Mouse (Mus musculus): Measurements from ENCODE around the gene Smco1. TPM values are rescaled to one million over a fixed set of nuclear protein-coding genes. Genes with fewer than 3 reads are reported as not detected.
"Not testable (repeated sequence)": the region's sequence is repeated elsewhere in the genome, so short reads cannot be mapped to it uniquely, and the experiment has no call there.

The Smco1 gene
- total RNA-seq (2012; rRNA removed), result not detected in 2 replicates

DNA sequence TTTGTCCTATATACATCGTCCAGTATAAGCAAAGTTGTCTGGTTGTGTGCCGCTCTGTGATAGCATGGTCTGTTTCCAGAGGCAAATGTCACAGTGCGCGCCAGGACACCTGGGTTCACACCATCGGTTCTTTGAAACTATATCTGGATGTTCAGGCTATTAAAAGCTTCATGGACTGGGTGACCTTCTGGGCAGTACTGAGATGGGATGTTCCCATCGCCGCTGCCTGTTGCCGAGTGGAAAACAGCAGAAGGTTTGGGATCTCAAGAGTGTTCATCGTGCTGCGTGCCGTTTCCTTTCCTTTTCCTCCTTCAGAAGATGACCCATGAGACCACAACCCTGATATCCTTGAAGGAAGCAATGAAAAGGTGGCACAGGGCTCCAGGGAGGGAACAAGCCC, at the start of gene Smco1:
TSS of gene Smco1 (plus strand) at position 178 of the 400 bp plus-strand sequence.
- Histone ChIP-seq H3K27ac (ENCODE audit: insufficient read depth, low read depth, low read length, poor library complexity, severe bottlenecking) (no peak within 1 kb of the TSS), H3K9ac (ENCODE audit: insufficient read depth, low read depth, low read length, poor library complexity, severe bottlenecking) (peak within 1 kb of the TSS; percentile 25; the same call in 1 of the 2 replicates), H3K36me3 (ENCODE audit: control insufficient read depth, insufficient read depth, low read length, poor library complexity, severe bottlenecking) (no peaks in the 10 kb centered on the region), H3K9me3 (ENCODE audit: control insufficient read depth, insufficient read depth, low read depth, low read length) (no peaks in the 10 kb centered on the region), H3K4me1 (ENCODE audit: control insufficient read depth in 2 of 2, insufficient read depth in 2 of 2, low read length in 2 of 2, poor library complexity in 1 of 2) (peaks cover 0 to 6% of the 10 kb centered on the region in 2 experiments; a peak in 2 of 4 replicates), H3K4me3 (ENCODE audit: insufficient read depth in 1 of 2, low read depth in 1 of 2, low read length in 2 of 2, poor library complexity in 1 of 2, severe bottlenecking in 1 of 2) (no peak within 1 kb of the TSS)
- DNase-seq (ENCODE audit: low read depth, low spot score), result no peak
- TF ChIP-seq ZNF384 (IDR thresholded peaks at IDR 0.05; ENCODE audit: low read depth, low read length) (no peak), MAFK (IDR thresholded peaks at IDR 0.05; ENCODE audit: insufficient read depth, low read depth, low read length) (no peak), ZC3H11A (IDR thresholded peaks at IDR 0.05; ENCODE audit: borderline replicate concordance, low read depth, low read length) (no peak), HCFC1 (IDR thresholded peaks at IDR 0.05; ENCODE audit: borderline replicate concordance, insufficient read depth, low read length) (no peak), CHD2 (IDR thresholded peaks at IDR 0.05; ENCODE audit: low read depth, low read length) (no peak)
- in situ Hi-C loops (cut with MboI; ENCODE audit: low sequenced_read_pairs in 2 of 2, unreplicated experiment in 2 of 2), result no loop called here

DNA sequence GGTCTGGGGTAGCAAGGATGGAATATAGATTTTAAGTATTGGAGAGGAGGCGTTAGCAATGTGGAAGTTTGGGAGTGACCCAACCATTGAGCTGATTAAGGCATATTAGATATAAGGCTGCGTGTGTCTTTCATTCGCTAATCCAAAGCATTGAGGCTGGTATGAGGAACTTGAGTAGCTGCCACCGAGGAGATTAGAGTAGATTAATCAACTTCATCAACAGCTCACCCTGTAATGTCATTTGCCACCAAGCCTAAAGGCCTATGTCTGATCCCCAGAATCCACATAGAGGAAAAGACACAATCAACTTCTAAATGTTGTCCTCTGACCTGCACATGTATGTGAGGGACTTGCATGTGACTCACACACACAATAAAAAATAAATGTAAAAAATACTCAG, 49.5 kb upstream of the Smco1 start:
- no peak for TF ChIP-seq HCFC1 (IDR thresholded peaks at IDR 0.05; ENCODE audit: borderline replicate concordance, insufficient read depth, low read length)
- no peak for TF ChIP-seq CHD2 (IDR thresholded peaks at IDR 0.05; ENCODE audit: low read depth, low read length)
- TF ChIP-seq MAFK (IDR thresholded peaks at IDR 0.05; ENCODE audit: insufficient read depth, low read depth, low read length), result no peak
- no peak for TF ChIP-seq ZNF384 (IDR thresholded peaks at IDR 0.05; ENCODE audit: low read depth, low read length)
- no peak for TF ChIP-seq ZC3H11A (IDR thresholded peaks at IDR 0.05; ENCODE audit: borderline replicate concordance, low read depth, low read length)
- H3K9me3 ChIP-seq (ENCODE audit: control insufficient read depth, insufficient read depth, low read depth, low read length), result no peaks in the 10 kb centered on the region
- in situ Hi-C loops (cut with MboI; ENCODE audit: low sequenced_read_pairs in 2 of 2, unreplicated experiment in 2 of 2), result no loop called here
- DNase-seq (ENCODE audit: low read depth, low spot score), result no peak
- no peaks in the 10 kb centered on the region for H3K36me3 ChIP-seq (ENCODE audit: control insufficient read depth, insufficient read depth, low read length, poor library complexity, severe bottlenecking)
- no peaks in the 10 kb centered on the region for H3K4me1 ChIP-seq (ENCODE audit: control insufficient read depth in 2 of 2, insufficient read depth in 2 of 2, low read length in 2 of 2, poor library complexity in 1 of 2)
- H3K27ac ChIP-seq (ENCODE audit: insufficient read depth, low read depth, low read length, poor library complexity, severe bottlenecking), result no peak overlapping the region
- H3K4me3 ChIP-seq (ENCODE audit: insufficient read depth in 1 of 2, low read depth in 1 of 2, low read length in 2 of 2, poor library complexity in 1 of 2, severe bottlenecking in 1 of 2), result no peak overlapping the region
- no peak overlapping the region for H3K9ac ChIP-seq (ENCODE audit: insufficient read depth, low read depth, low read length, poor library complexity, severe bottlenecking)

DNA sequence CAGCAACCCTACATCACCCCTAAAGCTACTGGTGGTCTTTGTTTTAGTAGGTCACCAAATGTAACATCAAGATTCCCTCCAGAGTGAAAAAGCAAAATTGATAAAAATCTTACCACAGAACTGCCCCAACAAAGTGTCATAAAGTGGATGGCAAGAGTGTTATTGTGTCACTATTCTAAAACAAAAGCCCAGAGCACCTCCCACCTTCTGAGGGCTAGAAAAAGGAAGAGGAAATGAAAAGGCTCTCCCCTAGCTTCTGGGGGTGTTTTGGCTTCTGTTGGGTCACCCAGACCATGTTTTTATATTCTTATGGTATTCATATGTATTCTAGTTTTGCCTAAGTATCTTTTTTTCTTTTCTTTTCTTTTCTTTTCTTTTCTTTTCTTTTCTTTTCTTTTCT, 48.9 kb upstream of the Smco1 start:
- Histone ChIP-seq H3K36me3 (ENCODE audit: control insufficient read depth, insufficient read depth, low read length, poor library complexity, severe bottlenecking) (no peaks in the 10 kb centered on the region), H3K9me3 (ENCODE audit: control insufficient read depth, insufficient read depth, low read depth, low read length) (no peaks in the 10 kb centered on the region), H3K4me1 (ENCODE audit: control insufficient read depth in 2 of 2, insufficient read depth in 2 of 2, low read length in 2 of 2, poor library complexity in 1 of 2) (no peaks in the 10 kb centered on the region), H3K27ac (ENCODE audit: insufficient read depth, low read depth, low read length, poor library complexity, severe bottlenecking) (no peak overlapping the region), H3K9ac (ENCODE audit: insufficient read depth, low read depth, low read length, poor library complexity, severe bottlenecking) (no peak overlapping the region), H3K4me3 (ENCODE audit: insufficient read depth in 1 of 2, low read depth in 1 of 2, low read length in 2 of 2, poor library complexity in 1 of 2, severe bottlenecking in 1 of 2) (no peak overlapping the region)
- no peak for TF ChIP-seq HCFC1 (IDR thresholded peaks at IDR 0.05; ENCODE audit: borderline replicate concordance, insufficient read depth, low read length)
- TF ChIP-seq MAFK (IDR thresholded peaks at IDR 0.05; ENCODE audit: insufficient read depth, low read depth, low read length), result no peak
- no peak for TF ChIP-seq ZNF384 (IDR thresholded peaks at IDR 0.05; ENCODE audit: low read depth, low read length)
- no peak for TF ChIP-seq ZC3H11A (IDR thresholded peaks at IDR 0.05; ENCODE audit: borderline replicate concordance, low read depth, low read length)
- TF ChIP-seq CHD2 (IDR thresholded peaks at IDR 0.05; ENCODE audit: low read depth, low read length), result no peak
- DNase-seq (ENCODE audit: low read depth, low spot score), result no peak
- in situ Hi-C loops (cut with MboI; ENCODE audit: low sequenced_read_pairs in 2 of 2, unreplicated experiment in 2 of 2), result no loop called here

DNA sequence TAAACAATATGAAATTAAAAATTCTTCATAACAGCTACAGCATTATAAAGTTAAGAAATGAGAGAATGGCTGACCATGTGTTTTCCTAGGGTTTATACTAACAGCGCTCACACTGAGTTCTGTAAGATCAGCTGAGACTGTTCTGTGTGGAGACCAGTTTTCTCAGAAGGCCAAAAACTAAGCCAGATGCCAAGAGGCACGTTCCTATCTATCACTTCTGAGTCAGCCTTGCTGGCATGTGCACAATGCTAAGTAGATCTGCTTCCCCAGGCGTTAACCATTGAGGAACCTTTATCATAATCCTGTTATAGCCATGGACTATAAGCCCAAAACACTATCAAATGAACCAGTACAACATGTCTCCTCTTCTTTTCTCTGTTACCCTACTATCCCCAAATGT, 39.2 kb upstream of the Smco1 start:
- H3K4me1 ChIP-seq (ENCODE audit: control insufficient read depth in 2 of 2, insufficient read depth in 2 of 2, low read length in 2 of 2, poor library complexity in 1 of 2); H3K9me3 ChIP-seq (ENCODE audit: control insufficient read depth, insufficient read depth, low read depth, low read length); H3K9ac ChIP-seq (ENCODE audit: insufficient read depth, low read depth, low read length, poor library complexity, severe bottlenecking); DNase-seq (ENCODE audit: low read depth, low spot score); H3K27ac ChIP-seq (ENCODE audit: insufficient read depth, low read depth, low read length, poor library complexity, severe bottlenecking); in situ Hi-C loops (cut with MboI; ENCODE audit: low sequenced_read_pairs in 2 of 2, unreplicated experiment in 2 of 2); H3K4me3 ChIP-seq (ENCODE audit: insufficient read depth in 1 of 2, low read depth in 1 of 2, low read length in 2 of 2, poor library complexity in 1 of 2, severe bottlenecking in 1 of 2): not testable (repeated sequence)
- H3K36me3 ChIP-seq (ENCODE audit: control insufficient read depth, insufficient read depth, low read length, poor library complexity, severe bottlenecking), result peaks cover 10% of the 10 kb centered on the region

DNA sequence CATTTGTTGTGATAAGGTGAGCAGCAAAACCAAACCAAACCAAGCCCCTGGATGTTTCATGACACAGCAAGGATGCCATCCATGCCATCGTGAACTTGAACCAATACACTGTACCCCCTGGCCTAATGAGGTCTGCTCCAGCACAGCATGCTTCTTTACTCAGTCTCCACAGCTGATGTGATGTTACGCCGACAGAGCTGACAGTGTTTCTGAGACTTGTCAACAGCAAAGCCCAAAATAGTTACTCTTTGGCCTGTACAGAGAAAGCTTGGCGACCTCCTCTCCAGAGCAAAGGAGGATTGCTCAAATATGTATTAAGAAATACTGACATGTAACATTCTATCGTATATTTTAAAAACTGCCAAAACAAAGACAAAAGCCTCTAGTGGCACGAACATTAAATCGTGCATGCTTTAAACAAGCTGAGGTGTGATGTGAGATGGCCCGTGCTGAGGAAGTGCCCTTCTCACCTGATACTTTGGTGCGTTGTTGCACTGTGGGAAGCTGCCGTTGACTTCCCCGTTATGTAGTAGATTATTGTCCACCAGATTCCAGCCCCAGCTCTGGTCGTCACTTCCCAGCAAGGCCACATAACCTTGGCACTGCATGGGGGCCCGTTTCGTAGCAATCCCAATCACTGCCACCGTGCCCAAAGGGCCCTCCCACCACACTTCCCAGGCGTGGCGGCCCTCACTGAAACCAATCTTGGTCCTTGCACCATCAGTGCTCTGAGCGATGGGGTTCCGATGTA, 33.2 kb upstream of the Smco1 start:
- Histone ChIP-seq H3K36me3 (ENCODE audit: control insufficient read depth, insufficient read depth, low read length, poor library complexity, severe bottlenecking) (peaks cover 7% of the 10 kb centered on the region), H3K4me1 (ENCODE audit: control insufficient read depth in 2 of 2, insufficient read depth in 2 of 2, low read length in 2 of 2, poor library complexity in 1 of 2) (no peaks in the 10 kb centered on the region)
- in situ Hi-C loops (cut with MboI; ENCODE audit: low sequenced_read_pairs in 2 of 2, unreplicated experiment in 2 of 2), result no loop called here

More for the DNA sequence above, 33.2 kb upstream of the Smco1 start:
- DNase-seq (ENCODE audit: low read depth, low spot score), result no peak
- no peaks in the 10 kb centered on the region for H3K9me3 ChIP-seq (ENCODE audit: control insufficient read depth, insufficient read depth, low read depth, low read length)
- TF ChIP-seq ZNF384 (IDR thresholded peaks at IDR 0.05; ENCODE audit: low read depth, low read length) (no peak), MAFK (IDR thresholded peaks at IDR 0.05; ENCODE audit: insufficient read depth, low read depth, low read length) (no peak)
- no peak overlapping the region for H3K27ac ChIP-seq (ENCODE audit: insufficient read depth, low read depth, low read length, poor library complexity, severe bottlenecking)
- no peak overlapping the region for H3K4me3 ChIP-seq (ENCODE audit: insufficient read depth in 1 of 2, low read depth in 1 of 2, low read length in 2 of 2, poor library complexity in 1 of 2, severe bottlenecking in 1 of 2)
- no peak overlapping the region for H3K9ac ChIP-seq (ENCODE audit: insufficient read depth, low read depth, low read length, poor library complexity, severe bottlenecking)

Measured in ES-E14 (cell line).